ENCODE assay signal across 17 mouse cellular contexts in the genomic region with DNA sequence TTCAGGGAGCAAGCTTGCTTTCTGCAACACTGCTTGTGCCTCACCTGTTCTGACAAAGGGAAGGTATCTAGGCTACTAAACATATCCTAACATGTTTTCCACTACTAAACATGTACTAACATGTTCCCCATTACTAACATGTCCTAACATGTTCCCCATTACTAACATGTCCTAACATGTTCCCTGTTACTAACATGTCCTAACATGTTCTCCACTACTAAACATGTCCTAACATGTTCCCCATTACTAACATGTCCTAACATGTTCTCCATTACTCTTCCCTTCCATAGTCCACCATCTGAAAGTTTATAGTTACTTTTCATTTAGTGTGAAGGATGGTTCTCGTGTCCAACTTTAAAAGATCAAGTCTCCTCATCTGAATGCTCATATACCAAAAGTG.
"Had no signal": no experiment of that assay in that cellular context is flagged by ENCODE, and none has a peak within 500 bp of the region (broad histone marks: within the 10 kb centered on the region; RNA-seq: fewer than 3 reads in every experiment).

No protein-coding gene starts in this region.

- H3K36me3 ChIP-seq: neural tube, embryonic 12.5 days; neural tube, embryonic 13.5 days; neural tube, embryonic 15.5 days; stomach, embryonic 15.5 days had no signal

- DNase-seq: retina, postnatal 1 day; right cerebral cortex, adult 18-20 months; right cerebral cortex, postnatal 14 days; right cerebral cortex, postnatal 25 days; right cerebral cortex, postnatal 4 days; spleen, adult 18-20 months; thymus, adult 18-20 months; thymus, adult 2 months; thymus, postnatal 14 days; thymus, postnatal 25 days; thymus, postnatal 36 days; thymus, postnatal 4 days had no signal

- H3K27ac ChIP-seq: neural tube, embryonic 12.5 days; neural tube, embryonic 13.5 days; neural tube, embryonic 15.5 days; stomach, embryonic 15.5 days; stomach, postnatal 0 days had no signal

- H3K27me3 ChIP-seq: neural tube, embryonic 12.5 days; neural tube, embryonic 13.5 days; neural tube, embryonic 15.5 days; stomach, embryonic 15.5 days had no signal

- H3K9me3 ChIP-seq: neural tube, embryonic 12.5 days; neural tube, embryonic 13.5 days; neural tube, embryonic 15.5 days; stomach, embryonic 15.5 days had no signal

- H3K4me1 ChIP-seq: neural tube, embryonic 12.5 days; neural tube, embryonic 13.5 days; stomach, embryonic 15.5 days had no signal

- H3K4me3 ChIP-seq: neural tube, embryonic 12.5 days; neural tube, embryonic 13.5 days; neural tube, embryonic 15.5 days; stomach, embryonic 15.5 days had no signal

- H3K4me2 ChIP-seq: neural tube, embryonic 12.5 days; neural tube, embryonic 13.5 days; neural tube, embryonic 15.5 days; stomach, embryonic 15.5 days had no signal

- H3K9ac ChIP-seq: neural tube, embryonic 12.5 days; neural tube, embryonic 13.5 days; neural tube, embryonic 15.5 days; stomach, embryonic 15.5 days had no signal
